8 mouse cellular contexts compared by ENCODE assay signal in the genomic region with DNA sequence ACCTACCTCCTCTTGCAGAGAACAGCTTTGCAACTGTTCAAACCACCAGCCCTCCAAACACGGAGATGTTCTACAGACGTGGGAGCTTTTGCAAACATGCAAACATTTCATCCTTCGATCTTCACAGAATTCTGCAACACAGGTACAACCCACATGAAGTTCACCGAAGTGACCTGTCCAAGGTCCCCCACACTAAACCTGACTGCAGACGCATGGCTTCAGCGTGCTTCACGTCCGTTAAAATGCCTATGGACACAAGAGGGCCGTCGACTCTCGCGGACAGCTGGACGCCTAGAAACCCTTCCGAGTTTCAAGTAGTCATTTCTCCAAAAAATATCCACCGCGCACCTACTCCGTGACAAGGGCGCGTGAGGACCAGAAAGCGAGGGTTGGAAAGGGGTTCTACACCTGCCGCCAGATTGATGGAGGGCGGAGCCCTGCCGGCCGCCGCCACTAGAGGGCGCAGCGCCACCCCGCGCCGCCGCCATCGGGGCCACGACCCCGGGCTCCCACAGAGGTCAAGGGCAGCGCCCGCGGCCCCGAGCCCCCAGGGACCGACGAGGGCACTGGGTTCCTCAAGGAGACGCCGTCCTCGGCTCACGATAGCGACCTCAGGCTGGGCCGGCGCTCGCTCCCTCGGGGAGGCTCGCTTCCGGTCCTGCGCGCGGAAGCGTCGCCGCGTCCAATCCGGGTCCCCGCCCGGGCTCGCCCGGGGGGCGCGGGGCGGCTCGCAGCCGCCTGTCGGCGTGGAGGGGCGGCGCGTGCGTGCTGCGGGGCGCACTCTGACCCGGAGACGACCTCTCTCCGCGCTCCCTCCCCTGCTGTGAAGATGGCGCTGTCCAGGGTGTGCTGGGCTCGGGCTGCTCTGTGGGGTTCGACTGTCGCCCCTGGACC. TPM values are rescaled to one million over a fixed set of nuclear protein-coding genes. Genes with fewer than 3 reads are reported as not detected.
DNase-seq lines count a peak whose midpoint lies in the region; ATAC-seq and TF ChIP-seq lines count a peak whose summit lies in the region.

A gene (plus strand): TSS at position 729 of the 894 bp plus-strand sequence.

- no peaks in the 10 kb centered on the region for H3K36me3 ChIP-seq in ES-E14 (ENCODE audit: control insufficient read depth, insufficient read depth, low read length, poor library complexity, severe bottlenecking)
- H3K36me3 ChIP-seq in forebrain, embryonic 15.5 days: peaks cover 20% of the 10 kb centered on the region
- H3K36me3 ChIP-seq in liver, postnatal 0 days (replicated peaks; ENCODE audit: insufficient read depth, low read length): peaks cover 11% of the 10 kb centered on the region; the same call in 1 of the 2 replicates
- H3K36me3 ChIP-seq in neural tube, embryonic 13.5 days: peaks cover 23% of the 10 kb centered on the region

- H3K27ac ChIP-seq in ES-E14 (ENCODE audit: insufficient read depth, low read depth, low read length, poor library complexity, severe bottlenecking): peak within 1 kb of the TSS; percentile 39
- H3K27ac ChIP-seq in forebrain, embryonic 15.5 days (replicated peaks): peak within 1 kb of the TSS; percentile 88
- H3K27ac ChIP-seq in liver, postnatal 0 days (ENCODE audit: low read depth): peak within 1 kb of the TSS; percentile 90
- H3K27ac ChIP-seq in neural tube, embryonic 13.5 days (replicated peaks): peak within 1 kb of the TSS; percentile 88

- peak within 1 kb of the TSS; percentile 84 for H3K4me2 ChIP-seq in forebrain, embryonic 15.5 days (replicated peaks)
- H3K4me2 ChIP-seq in liver, postnatal 0 days (ENCODE audit: low read depth, low read length): peak within 1 kb of the TSS; percentile 96
- peak within 1 kb of the TSS; percentile 96 for H3K4me2 ChIP-seq in neural tube, embryonic 13.5 days

- peaks cover 0 to 8% of the 10 kb centered on the region in 2 experiments; a peak in 2 of 4 replicates for H3K4me1 ChIP-seq in ES-E14 (ENCODE audit: control insufficient read depth in 2 of 2, insufficient read depth in 2 of 2, low read length in 2 of 2, poor library complexity in 1 of 2)
- H3K4me1 ChIP-seq in forebrain, embryonic 15.5 days: peaks cover 34% of the 10 kb centered on the region
- peaks cover 17% of the 10 kb centered on the region for H3K4me1 ChIP-seq in liver, postnatal 0 days (ENCODE audit: insufficient read depth)
- H3K4me1 ChIP-seq in neural tube, embryonic 13.5 days (replicated peaks): peaks cover 38% of the 10 kb centered on the region

- WGBS in forebrain, embryonic 15.5 days: 1% methylated on average over 58 of the region's 84 CpGs
- WGBS in liver, postnatal 0 days (ENCODE audit: insufficient replicate concordance): 1% methylated on average over 67 of the region's 84 CpGs
- WGBS in neural tube, embryonic 13.5 days: 2% methylated on average over 84 of the region's 84 CpGs

- H3K27me3 ChIP-seq in forebrain, embryonic 15.5 days: no peaks in the 10 kb centered on the region
- no peaks in the 10 kb centered on the region for H3K27me3 ChIP-seq in liver, postnatal 0 days (ENCODE audit: insufficient read depth, low read length)
- no peaks in the 10 kb centered on the region for H3K27me3 ChIP-seq in neural tube, embryonic 13.5 days

- TF ChIP-seq EP300 in liver, postnatal 0 days (IDR thresholded peaks at IDR 0.05; ENCODE audit: low read depth): no peak

- DNase-seq in ES-E14 (ENCODE audit: low read depth, low spot score): peak; percentile 66
- DNase-seq in cerebellum, adult 11-12 months: peak; percentile 88
- peak; percentile 91 to 94 for DNase-seq in heart, postnatal 14 days
- DNase-seq in layer of hippocampus, adult 11-12 months (ENCODE audit: low spot score): peak; percentile 90
- peak; percentile 87 for DNase-seq in liver, postnatal 0 days
- peak; percentile 78 for DNase-seq in telencephalon, adult 2 months (ENCODE audit: low read depth, low spot score)

- H3K9ac ChIP-seq in ES-E14 (ENCODE audit: insufficient read depth, low read depth, low read length, poor library complexity, severe bottlenecking): peak within 1 kb of the TSS; percentile 84
- peak within 1 kb of the TSS; percentile 87 for H3K9ac ChIP-seq in forebrain, embryonic 15.5 days (replicated peaks)
- H3K9ac ChIP-seq in liver, postnatal 0 days (replicated peaks): peak within 1 kb of the TSS; percentile 72
- peak within 1 kb of the TSS; percentile 90 for H3K9ac ChIP-seq in neural tube, embryonic 13.5 days

- no peaks in the 10 kb centered on the region for H3K9me3 ChIP-seq in ES-E14 (ENCODE audit: control insufficient read depth, insufficient read depth, low read depth, low read length)
- H3K9me3 ChIP-seq in forebrain, embryonic 15.5 days: no peaks in the 10 kb centered on the region
- H3K9me3 ChIP-seq in liver, postnatal 0 days (ENCODE audit: low read length): no peaks in the 10 kb centered on the region
- no peaks in the 10 kb centered on the region for H3K9me3 ChIP-seq in neural tube, embryonic 13.5 days

- H3K4me3 ChIP-seq in ES-E14 (ENCODE audit: insufficient read depth in 1 of 2, low read depth in 1 of 2, low read length in 2 of 2, poor library complexity in 1 of 2, severe bottlenecking in 1 of 2): peak within 1 kb of the TSS; percentile 84 to 89
- H3K4me3 ChIP-seq in forebrain, embryonic 15.5 days: peak within 1 kb of the TSS; percentile 85
- peak within 1 kb of the TSS; percentile 69 for H3K4me3 ChIP-seq in liver, postnatal 0 days (ENCODE audit: low read depth, low read length)
- peak within 1 kb of the TSS; percentile 87 for H3K4me3 ChIP-seq in neural tube, embryonic 13.5 days

- peak; percentile 85 for TF ChIP-seq CTCF in liver, postnatal 0 days (IDR thresholded peaks at IDR 0.05; ENCODE audit: low read depth)

- in situ Hi-C loops in ES-E14 (cut with MboI; ENCODE audit: low sequenced_read_pairs in 2 of 2, unreplicated experiment in 2 of 2): no loop called here

- ATAC-seq in forebrain, embryonic 15.5 days (replicated peaks): peak; percentile 94
- peak; percentile 90 for ATAC-seq in liver, postnatal 0 days
- peak; percentile 94 for ATAC-seq in neural tube, embryonic 13.5 days (ENCODE audit: low read depth)

- intact Hi-C loops in heart, postnatal 14 days (cut with DNase I): loop anchor here (2.0 to 5.0 kb wide), 3 partner anchors 26 to 214 kb away; a partner anchor contains a TSS

TF ChIP-seq in ES-E14, 5 proteins besides CTCF, POLR2A, EP300 and RAD21:
- no peak for TF ChIP-seq CHD2 (IDR thresholded peaks at IDR 0.05; ENCODE audit: low read depth, low read length)
- no peak for TF ChIP-seq HCFC1 (IDR thresholded peaks at IDR 0.05; ENCODE audit: borderline replicate concordance, insufficient read depth, low read length)
- 0 out of 2 replicates have a peak, but pooled peaks have one; percentile 8 for TF ChIP-seq ZC3H11A (IDR thresholded peaks at IDR 0.05; ENCODE audit: borderline replicate concordance, low read depth, low read length)
- TF ChIP-seq MAFK (IDR thresholded peaks at IDR 0.05; ENCODE audit: insufficient read depth, low read depth, low read length): no peak
- no peak for TF ChIP-seq ZNF384 (IDR thresholded peaks at IDR 0.05; ENCODE audit: low read depth, low read length)

RNA-seq across cellular contexts. Expression of the gene that starts here (rescaled TPM):
- total RNA-seq in ES-E14 (2012; rRNA removed): 7.8 and 11.2 TPM in 2 replicates
- 51.5 and 52.3 TPM in 2 replicates for polyA plus RNA-seq in forebrain, embryonic 15.5 days (2015; fragmentation: Nextera tagmentation; extraction: Ambion mirVana)
- 10 to 100 TPM; 12.8 to 20.4 TPM for total RNA-seq in heart, postnatal 14 days (2021)
- 14.4 and 16.3 TPM in 2 replicates for polyA plus RNA-seq in liver, postnatal 0 days (2015; fragmentation: Nextera tagmentation; extraction: Ambion mirVana)
- 54.0 and 57.9 TPM in 2 replicates for polyA plus RNA-seq in neural tube, embryonic 13.5 days (2015; fragmentation: Nextera tagmentation; extraction: Ambion mirVana)

Comparison
In these comparisons a context has a peak if more than half of its experiments do, and no peak if none do; other contexts are left out.
1. Peak in every context shown above with its lines: DNase-seq, ATAC-seq, H3K4me3 ChIP-seq and H3K27ac ChIP-seq.
2. H3K27ac ChIP-seq: peak in every context shown above with its lines; median percentile 90 in liver, postnatal 0 days; 88 in forebrain, embryonic 15.5 days; 88 in neural tube, embryonic 13.5 days; 39 in ES-E14.